10 mouse cellular contexts compared by ENCODE assay signal in genomic region chr1:157280781-157281180, GRCm38 (mm10).
A peak's percentile ranks its signal among the peaks of the same experiment; 100 is the strongest.
DNase-seq lines count a peak whose midpoint lies in the region; ATAC-seq and TF ChIP-seq lines count a peak whose summit lies in the region.
"Had no signal": no experiment of that assay in that cellular context is flagged by ENCODE, and none has a peak within 500 bp of the region (broad histone marks: within the 10 kb centered on the region; RNA-seq: fewer than 3 reads in every experiment).

No protein-coding gene starts in this region.

- no peak for ATAC-seq in liver, postnatal 0 days

- H3K36me3 ChIP-seq in liver, postnatal 0 days (replicated peaks; ENCODE audit: insufficient read depth, low read length) = no peaks in the 10 kb centered on the region

- H3K27ac ChIP-seq in gastrocnemius, adult 2 months = no peak overlapping the region
- no peak overlapping the region for H3K27ac ChIP-seq in liver, postnatal 0 days (ENCODE audit: low read depth)

- H3K9ac ChIP-seq in liver, postnatal 0 days (replicated peaks) = no peak overlapping the region

- TF ChIP-seq EP300 in liver, postnatal 0 days (IDR thresholded peaks at IDR 0.05; ENCODE audit: low read depth) = no peak

- no peaks in the 10 kb centered on the region for H3K9me3 ChIP-seq in liver, postnatal 0 days (ENCODE audit: low read length)

- no peak overlapping the region for H3K4me3 ChIP-seq in gastrocnemius, adult 2 months
- no peak overlapping the region for H3K4me3 ChIP-seq in liver, postnatal 0 days (ENCODE audit: low read depth, low read length)

- H3K4me1 ChIP-seq in liver, postnatal 0 days (ENCODE audit: insufficient read depth) = no peaks in the 10 kb centered on the region

- TF ChIP-seq CTCF in gastrocnemius, adult 2 months (IDR thresholded peaks at IDR 0.05) = peak; percentile 40; the same call in 1 of the 2 replicates
- peak; percentile 34 for TF ChIP-seq CTCF in liver, postnatal 0 days (IDR thresholded peaks at IDR 0.05; ENCODE audit: low read depth)

- H3K4me2 ChIP-seq in liver, postnatal 0 days (ENCODE audit: low read depth, low read length) = no peak overlapping the region

- DNase-seq in gastrocnemius, adult 2 months = no peak
- no peak for DNase-seq in gastrocnemius, postnatal 25 days
- no peak for DNase-seq in liver, postnatal 0 days
- DNase-seq in liver = no peak
- peak; percentile 28 for DNase-seq in Muller cell, postnatal 12 days (ENCODE audit: inconsistent ontology term)
- peak; percentile 53 for DNase-seq in retina, embryonic 14.5 days (ENCODE audit: low spot score)
- no peak for DNase-seq in gastrocnemius, adult 18-20 months (ENCODE audit: low spot score)
- DNase-seq: kidney, postnatal 14 days; left cerebral cortex, postnatal 4 days; thymus, adult 2 months had no signal

- intact Hi-C loops in gastrocnemius, adult 2 months (cut with DNase I) = loop anchor here (10.0 kb wide), 1 partner anchor 366 kb away; no protein-coding TSS in a partner anchor

- no peaks in the 10 kb centered on the region for H3K27me3 ChIP-seq in liver, postnatal 0 days (ENCODE audit: insufficient read depth, low read length)

Comparison
In these comparisons a context has a peak if more than half of its experiments do, and no peak if none do; other contexts are left out.
1. DNase-seq: peak in Muller cell, postnatal 12 days (single experiment) and retina, embryonic 14.5 days (single experiment); none in gastrocnemius, adult 2 months (single experiment), gastrocnemius, postnatal 25 days (single experiment), liver, postnatal 0 days (single experiment), liver (single experiment) and gastrocnemius, adult 18-20 months (single experiment).